In genomic region chr6:24528064-24528243, GRCm38 (mm10) we compare ENCODE assay signal across 8 mouse cellular contexts. TPM values are rescaled to one million over a fixed set of nuclear protein-coding genes. Genes with fewer than 3 reads are reported as not detected.
DNase-seq lines count a peak whose midpoint lies in the region; ATAC-seq and TF ChIP-seq lines count a peak whose summit lies in the region.

TSS of gene Asb15 (plus strand) at chr6:24528144.

- H3K4me3 ChIP-seq in testis, adult 2 months (ENCODE audit: control insufficient read depth, low read depth, low read length), result peak within 1 kb of the TSS; percentile 94
- peak within 1 kb of the TSS; percentile 81 for H3K4me3 ChIP-seq in limb, embryonic 14.5 days (replicated peaks; ENCODE audit: low read length)
- H3K4me3 ChIP-seq in stomach, postnatal 0 days (ENCODE audit: low read depth, low read length), result peak within 1 kb of the TSS; percentile 63

- H3K27me3 ChIP-seq in testis, adult 2 months (ENCODE audit: control insufficient read depth, insufficient read depth, low read length), result no peaks in the 10 kb centered on the region
- H3K27me3 ChIP-seq in limb, embryonic 14.5 days (ENCODE audit: control insufficient read depth, insufficient read depth, low read length), result no peaks in the 10 kb centered on the region
- H3K27me3 ChIP-seq in stomach, postnatal 0 days (ENCODE audit: control insufficient read depth, insufficient read depth, low read length), result no peaks in the 10 kb centered on the region

- ATAC-seq in limb, embryonic 14.5 days (ENCODE audit: low FRiP score, low read depth), result peak; percentile 4; the same call in 1 of the 2 replicates
- ATAC-seq in stomach, postnatal 0 days (ENCODE audit: low FRiP score, low TSS enrichment), result no peak; the same call in 1 of the 2 replicates

- H3K9ac ChIP-seq in limb, embryonic 14.5 days (ENCODE audit: low read depth, low read length, severe bottlenecking), result peak within 1 kb of the TSS; percentile 73
- peak within 1 kb of the TSS; percentile 72 for H3K9ac ChIP-seq in stomach, postnatal 0 days (ENCODE audit: low read length)

- H3K36me3 ChIP-seq in testis, adult 2 months (ENCODE audit: control insufficient read depth, insufficient read depth, low read length), result no peaks in the 10 kb centered on the region
- H3K36me3 ChIP-seq in limb, embryonic 14.5 days (ENCODE audit: control insufficient read depth, insufficient read depth, low read length), result 0 out of 2 replicates have a peak, but pooled peaks cover 5% of the 10 kb centered on the region
- H3K36me3 ChIP-seq in stomach, postnatal 0 days (ENCODE audit: control insufficient read depth, insufficient read depth, low read length), result no peaks in the 10 kb centered on the region

- H3K4me2 ChIP-seq in limb, embryonic 14.5 days (replicated peaks; ENCODE audit: low read depth, low read length, severe bottlenecking), result peak within 1 kb of the TSS; percentile 67
- H3K4me2 ChIP-seq in stomach, postnatal 0 days (replicated peaks; ENCODE audit: low read depth), result peak within 1 kb of the TSS; percentile 88

- intact Hi-C loops in gastrocnemius, postnatal 36 days (cut with DNase I), result loop anchor here (2.0 kb wide), 1 partner anchor 101 kb away; no protein-coding TSS in a partner anchor

- no peaks in the 10 kb centered on the region; the same call in 1 of the 2 replicates for H3K4me1 ChIP-seq in testis, adult 2 months (ENCODE audit: control insufficient read depth, insufficient read depth, low read length)
- H3K4me1 ChIP-seq in limb, embryonic 14.5 days (ENCODE audit: control insufficient read depth, insufficient read depth, low read length), result peaks cover 7% of the 10 kb centered on the region
- H3K4me1 ChIP-seq in stomach, postnatal 0 days (replicated peaks; ENCODE audit: control insufficient read depth, insufficient read depth), result peaks cover 4% of the 10 kb centered on the region

- H3K27ac ChIP-seq in testis, adult 2 months (ENCODE audit: control insufficient read depth, insufficient read depth, low read depth, low read length), result peak within 1 kb of the TSS; percentile 65
- 0 out of 2 replicates have a peak within 1 kb of the TSS, but pooled peaks have one; percentile 61 for H3K27ac ChIP-seq in limb, embryonic 14.5 days (replicated peaks; ENCODE audit: low read depth, low read length)
- H3K27ac ChIP-seq in stomach, postnatal 0 days (replicated peaks), result peak within 1 kb of the TSS; percentile 41; the same call in 1 of the 2 replicates

- no peak for TF ChIP-seq CTCF in testis, adult 2 months (IDR thresholded peaks at IDR 0.05; ENCODE audit: control insufficient read depth, insufficient read depth, insufficient replicate concordance, low read depth, low read length)
- TF ChIP-seq CTCF in stomach, postnatal 0 days (IDR thresholded peaks at IDR 0.05; ENCODE audit: low read depth), result no peak

- 46% methylated on average over 2 of the region's 2 CpGs for WGBS in limb, embryonic 14.5 days
- WGBS in stomach, postnatal 0 days, result 31% methylated on average over 2 of the region's 2 CpGs

- DNase-seq in testis, postnatal 10 days (ENCODE audit: low spot score), result no peak
- DNase-seq in gastrocnemius, postnatal 36 days, result no peak
- no peak for DNase-seq in limb, embryonic 14.5 days (ENCODE audit: low spot score)
- DNase-seq in stomach, postnatal 0 days (ENCODE audit: low spot score), result no peak
- DNase-seq in layer of hippocampus, adult 11-12 months (ENCODE audit: low spot score), result no peak
- DNase-seq in embryo, embryonic 11 days, result no peak
- DNase-seq in left cerebral cortex, adult 11 months (ENCODE audit: low spot score), result no peak

- no peak for TF ChIP-seq EP300 in stomach, postnatal 0 days (optimal IDR thresholded peaks at IDR 0.05)

- H3K9me3 ChIP-seq in limb, embryonic 14.5 days (ENCODE audit: control insufficient read depth, low read length), result no peaks in the 10 kb centered on the region
- no peaks in the 10 kb centered on the region for H3K9me3 ChIP-seq in stomach, postnatal 0 days (ENCODE audit: control insufficient read depth, low read length)

- TF ChIP-seq POLR2A in testis, adult 2 months (IDR thresholded peaks at IDR 0.05; ENCODE audit: control insufficient read depth, low read depth, low read length), result no peak
- TF ChIP-seq POLR2A in limb, embryonic 14.5 days (IDR thresholded peaks at IDR 0.05; ENCODE audit: borderline replicate concordance, extremely low read depth, insufficient read depth, insufficient read length), result no peak

RNA-seq across cellular contexts. Expression of gene Asb15, which starts in this region (rescaled TPM):
- 19.3 and 24.3 TPM in 2 replicates for polyA plus RNA-seq in testis, adult 2 months (2012; rRNA removed)
- 10 to 100 TPM; 24.4 to 35.8 TPM for total RNA-seq in gastrocnemius, postnatal 36 days (2021)
- 0.03 and 0.04 TPM in 2 replicates for polyA plus RNA-seq in limb, embryonic 14.5 days (2012; rRNA removed)
- polyA plus RNA-seq in limb, embryonic 14.5 days (2014; fragmentation: Nextera tagmentation; extraction: Ambion mirVana), result not detected in 2 replicates
- 0.04 and 0.06 TPM in 2 replicates for polyA plus RNA-seq in stomach, postnatal 0 days (2015; fragmentation: Nextera tagmentation; extraction: Ambion mirVana)

Comparison
In these comparisons a context has a peak if more than half of its experiments do, and no peak if none do; other contexts are left out.
1. RNA of gene Asb15 (polyA plus RNA-seq): 19.3 to 24.3 TPM in testis, adult 2 months; 0.04 to 0.06 TPM in stomach, postnatal 0 days and 0.03 to 0.04 TPM in limb, embryonic 14.5 days; every median in the first group is over 10 times any median in the second.
2. Peak in ATAC-seq, H3K4me3 ChIP-seq, H3K27ac ChIP-seq, H3K9ac ChIP-seq and H3K4me2 ChIP-seq in limb, embryonic 14.5 days; RNA of the gene not detected or under 1 TPM.
3. Peak in every context shown above with its lines, with median percentiles within 50 percentile points of each other: H3K27ac ChIP-seq and H3K4me3 ChIP-seq.